Mouse (Mus musculus): ENCODE data around the gene Olfr1134.
"Not testable (repeated sequence)": the region's sequence is repeated elsewhere in the genome, so short reads cannot be mapped to it uniquely, and the experiment has no call there.

DNA sequence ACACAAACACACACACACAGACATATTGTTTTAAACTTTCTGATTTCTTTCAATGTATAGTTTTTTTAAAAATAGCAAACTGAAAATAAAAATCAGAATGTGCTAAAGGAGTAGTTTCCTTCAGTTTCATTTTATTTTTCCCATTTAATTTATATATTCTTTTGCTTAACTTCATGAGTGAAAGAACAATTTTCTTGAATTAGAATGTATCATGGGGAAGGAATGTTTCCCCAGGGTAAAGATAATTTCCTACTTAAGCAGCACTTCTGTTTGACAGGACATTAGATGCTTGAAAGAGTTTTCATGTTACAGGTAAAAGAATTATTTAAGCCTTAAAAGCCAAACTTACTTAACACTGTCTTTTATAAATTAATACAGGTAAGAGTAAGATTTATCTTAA, 52.3 kb downstream of the Olfr1134 start, which contains the start of gene Olfr1130:
- not testable (repeated sequence) for TF ChIP-seq CTCF, EP300 (IDR thresholded peaks at IDR 0.05; ENCODE audit: low read depth)
